Mouse (Mus musculus) urinary bladder, postnatal 14 days (tissue): ENCODE measurements around the gene Ostn.

Experiments used
- DNase-seq: peaks from one replicate; pipeline ENCODE4 v3.0.0; 2021; ENCODE audit warnings: low spot score

The Ostn gene

DNA sequence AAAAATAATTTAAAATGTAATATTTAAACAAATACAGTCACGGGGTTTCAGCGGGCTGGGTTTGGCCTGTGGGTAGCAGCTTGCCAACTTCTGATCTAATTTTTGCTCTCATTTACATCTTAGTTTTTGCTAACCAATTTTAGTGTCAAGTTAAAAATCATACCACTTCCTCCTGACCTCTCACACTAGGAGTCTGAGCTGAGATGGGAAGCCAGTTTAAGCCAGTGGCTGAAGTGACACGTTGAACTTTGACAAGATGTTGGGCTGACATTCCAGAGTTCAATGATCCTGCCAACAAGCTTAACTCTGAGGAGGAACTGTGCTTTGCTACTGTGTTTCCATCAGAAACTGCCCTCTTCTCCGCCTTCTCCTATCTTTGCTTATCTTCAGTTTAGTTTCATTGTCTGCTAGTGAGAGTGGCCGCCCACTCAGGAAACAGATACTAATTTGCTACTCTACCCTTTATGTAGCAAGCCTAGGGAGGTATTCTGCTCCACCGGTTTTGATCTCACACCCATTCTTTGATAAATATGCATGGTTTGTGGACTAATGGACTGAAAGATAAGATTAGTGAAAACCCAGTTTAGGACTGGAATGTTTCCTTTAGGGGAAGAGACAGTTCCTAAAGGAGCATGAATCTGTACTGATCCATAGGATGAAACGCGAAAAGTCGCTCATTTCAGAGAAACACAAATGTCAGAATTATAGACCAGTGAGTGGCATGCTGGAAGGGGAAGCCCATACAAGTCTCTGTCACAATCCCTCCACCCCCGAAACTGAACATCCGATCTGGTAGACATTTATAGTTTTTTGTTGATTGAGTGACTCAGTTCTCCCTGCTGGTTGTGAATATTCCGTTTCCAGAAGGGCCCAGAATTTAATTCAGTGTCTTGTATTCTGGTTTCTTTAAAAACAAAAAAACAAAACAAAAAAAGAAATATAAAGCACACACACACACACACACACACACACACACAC lies 80.6 kb downstream of the Ostn start:
- peak; percentile 4 for DNase-seq

DNA sequence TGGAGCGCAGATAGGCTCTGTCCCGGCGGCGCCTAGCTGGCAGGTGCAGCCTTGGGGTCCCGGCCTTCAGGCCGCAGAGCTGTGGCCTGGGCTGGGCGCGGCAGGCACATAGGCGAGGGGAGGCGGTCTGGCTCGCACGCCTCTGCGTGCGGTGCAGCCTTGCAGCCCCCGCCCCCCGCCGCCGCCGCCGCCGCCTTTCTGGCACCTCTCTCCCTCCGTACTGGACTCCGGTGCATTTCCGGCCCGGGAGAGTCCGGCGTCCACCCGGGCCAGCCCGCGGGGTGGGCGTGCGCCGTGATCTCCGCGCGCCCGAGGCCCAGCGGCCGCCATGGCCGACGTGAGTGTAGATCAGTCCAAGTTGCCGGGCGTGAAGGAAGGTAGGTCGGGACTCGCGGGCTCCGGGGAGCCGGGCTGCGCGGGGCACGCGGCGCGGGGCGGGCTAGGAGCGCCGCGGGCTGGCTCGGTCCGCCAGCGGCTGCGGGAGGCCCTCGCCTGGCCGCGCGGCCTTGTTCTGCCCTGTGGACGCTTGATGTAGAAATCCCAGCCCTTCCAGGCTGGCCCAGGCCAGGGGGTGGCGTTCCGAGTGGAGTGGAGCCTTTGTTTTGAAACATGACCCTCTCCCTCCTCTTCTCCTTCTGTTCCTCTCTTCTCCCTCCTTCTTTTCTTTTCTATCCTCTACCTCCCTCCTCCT lies 81.6 kb downstream of the Ostn start, which contains the start of gene Ccdc50:
TSS of gene Ccdc50 (plus strand) at position 109 of the 691 bp plus-strand sequence.
- DNase-seq, result peak; percentile 77

DNA sequence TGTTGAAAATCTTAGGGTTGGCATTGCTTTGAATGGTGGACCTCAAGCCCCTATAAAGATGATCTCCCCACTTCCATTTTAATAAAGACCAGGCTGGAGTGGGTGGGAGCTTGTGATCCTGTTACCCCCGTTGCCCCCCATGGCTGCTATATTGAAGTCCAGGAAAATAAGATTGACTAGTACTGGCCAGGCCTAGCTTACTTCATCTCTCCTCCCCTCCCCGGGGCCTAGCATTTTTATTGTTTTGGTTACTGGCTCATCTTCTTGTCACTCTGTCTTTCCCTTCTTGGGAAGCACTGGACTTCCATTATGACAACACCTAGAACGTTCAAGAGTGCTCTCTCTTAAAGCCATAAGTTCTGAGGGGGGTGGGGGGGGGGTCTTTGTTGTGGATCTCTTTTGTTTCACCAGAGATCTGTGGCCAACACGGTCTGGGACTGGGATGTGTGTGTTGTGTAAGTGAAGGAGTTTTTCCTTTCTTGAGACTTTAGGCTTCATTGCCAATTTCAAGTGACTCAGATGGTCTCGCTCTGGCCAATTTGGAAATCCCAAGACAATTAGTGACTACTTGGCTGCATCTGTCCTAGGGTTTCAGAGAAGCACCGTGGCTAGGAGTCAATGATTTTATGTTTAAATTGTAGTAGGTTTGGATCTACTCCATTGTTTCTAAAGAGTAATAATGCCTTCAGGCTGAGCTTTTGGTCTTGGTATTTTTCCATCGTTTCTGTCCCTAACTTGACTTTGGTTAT lies 82.4 kb downstream of the Ostn start:
- no peak for DNase-seq

DNA sequence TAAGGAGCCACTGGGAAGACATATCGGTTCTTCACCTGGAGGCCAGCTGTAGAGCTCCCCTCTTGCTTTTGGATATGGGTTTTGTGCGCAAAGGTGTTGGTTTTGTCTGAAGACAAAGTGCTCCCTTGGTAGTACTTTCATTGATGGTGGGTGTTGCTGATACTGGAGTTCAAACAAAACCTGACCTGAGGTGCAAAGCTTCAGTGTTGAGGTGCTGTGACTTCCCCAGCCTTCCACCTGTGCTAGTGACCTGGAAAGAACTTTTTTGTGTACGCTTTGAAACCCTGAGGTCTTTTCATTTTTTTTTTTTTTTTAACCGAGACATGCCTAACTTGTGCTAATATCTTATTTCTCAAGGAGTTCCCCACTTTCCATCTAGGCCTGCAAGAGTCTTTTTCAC lies 83.0 kb downstream of the Ostn start:
- DNase-seq, result no peak

DNA sequence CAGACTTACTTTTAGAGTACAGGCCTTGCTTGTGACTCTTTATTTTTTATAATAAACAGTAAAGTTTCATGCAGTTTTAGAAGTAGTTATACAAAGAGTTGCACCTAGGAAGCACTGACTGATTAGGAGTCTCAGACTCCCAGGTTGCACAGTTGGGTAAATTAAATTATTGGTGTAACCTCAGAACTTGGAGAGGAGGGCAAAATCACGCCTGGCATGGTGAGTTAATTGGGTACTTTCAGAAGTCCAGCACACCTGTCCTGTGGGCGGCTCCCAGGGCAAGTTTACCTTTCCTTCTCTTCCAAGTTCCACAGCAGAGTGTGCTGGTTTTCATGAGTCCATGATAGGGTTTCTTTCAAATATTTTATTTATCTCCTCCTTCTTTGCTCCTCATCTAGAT lies 84.6 kb downstream of the Ostn start:
- no peak for DNase-seq

DNA sequence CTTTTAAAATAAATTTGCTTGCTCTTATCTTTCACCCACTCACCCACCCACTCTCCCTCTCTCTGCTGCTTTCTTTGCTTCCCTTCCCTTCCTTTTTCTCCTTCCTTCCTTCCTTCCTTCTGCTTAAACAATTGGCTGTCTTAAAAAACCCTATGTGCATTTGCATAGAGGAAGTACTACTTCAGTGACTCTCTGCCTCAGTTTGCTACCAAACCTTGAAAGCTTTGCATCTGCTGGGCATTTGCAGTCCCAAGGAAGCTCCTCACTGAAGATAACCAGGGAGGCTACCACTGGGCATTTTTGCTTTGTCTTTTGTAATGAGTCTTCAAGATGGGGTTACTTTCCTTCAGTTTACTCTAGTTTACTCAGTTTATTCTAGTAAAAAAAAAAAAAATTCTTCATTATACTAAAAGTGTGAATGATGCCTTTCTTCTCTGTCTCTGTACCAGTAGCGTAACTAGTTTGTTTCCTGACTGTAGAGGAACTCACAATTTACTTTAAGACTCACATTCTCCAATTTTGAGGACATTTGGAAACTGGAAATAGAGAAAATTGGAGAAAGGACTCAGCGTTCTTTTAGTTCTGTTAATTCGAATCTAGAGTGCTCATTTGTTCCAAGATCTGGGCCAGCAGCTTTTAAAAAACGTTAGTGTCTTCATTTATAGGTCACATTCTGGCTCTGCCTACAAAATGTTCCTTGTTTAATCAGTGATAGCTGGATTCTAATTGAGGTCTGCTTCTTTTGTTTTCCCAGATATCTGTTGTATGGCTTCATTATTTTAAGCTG lies 88.2 kb downstream of the Ostn start:
- no peak for DNase-seq

DNA sequence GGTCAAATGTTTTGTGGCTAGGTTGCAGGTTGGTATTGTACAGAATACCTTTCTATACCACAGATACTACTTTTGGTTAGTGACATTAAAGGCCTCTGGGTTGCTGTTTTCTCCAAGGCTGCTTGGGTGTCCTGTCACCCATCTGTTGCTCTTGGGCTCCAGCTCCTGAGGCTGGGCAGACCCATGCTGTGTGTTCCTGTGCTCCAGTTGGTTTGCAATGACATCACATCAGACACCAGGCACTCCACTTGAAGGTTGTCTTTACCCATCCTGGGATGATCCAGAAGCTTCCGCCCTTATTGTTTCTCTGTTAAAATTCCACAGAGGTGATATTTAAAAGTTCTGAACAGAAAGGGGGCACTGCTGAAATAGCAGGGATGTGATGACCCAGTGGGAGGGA lies 89.7 kb downstream of the Ostn start:
- DNase-seq, result no peak

DNA sequence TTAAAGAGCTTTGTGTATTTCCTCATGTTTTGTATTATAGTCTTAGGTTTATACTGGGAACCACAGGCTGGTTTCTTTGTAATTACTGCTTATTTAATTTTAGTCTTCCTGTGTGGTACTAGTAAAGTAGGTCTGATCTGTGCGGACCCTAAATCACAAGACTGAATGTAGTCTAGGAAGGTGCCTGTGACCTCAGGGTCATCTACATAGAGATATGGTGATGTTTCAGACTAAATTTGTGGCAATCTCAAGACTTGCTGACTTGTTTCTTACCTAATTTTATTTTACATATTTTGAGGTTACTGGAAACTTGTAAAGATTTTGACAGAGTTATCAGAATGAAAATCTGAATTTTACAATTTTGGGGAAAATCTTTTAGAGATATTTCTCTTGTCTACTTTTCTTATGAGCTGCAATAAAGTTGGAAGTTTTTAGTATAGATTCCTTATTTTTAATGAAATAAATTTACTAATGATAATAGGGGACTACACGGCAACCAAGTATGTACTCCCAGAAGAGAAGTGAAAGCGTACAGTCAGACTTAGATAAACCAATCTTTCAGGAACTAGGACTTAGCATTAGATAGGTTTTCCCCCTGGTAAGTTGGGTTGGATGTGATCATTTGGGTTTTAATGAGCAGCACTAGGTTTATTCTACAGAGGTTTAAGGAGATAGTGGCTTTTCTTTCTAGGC lies 91.9 kb downstream of the Ostn start:
- DNase-seq, result no peak

DNA sequence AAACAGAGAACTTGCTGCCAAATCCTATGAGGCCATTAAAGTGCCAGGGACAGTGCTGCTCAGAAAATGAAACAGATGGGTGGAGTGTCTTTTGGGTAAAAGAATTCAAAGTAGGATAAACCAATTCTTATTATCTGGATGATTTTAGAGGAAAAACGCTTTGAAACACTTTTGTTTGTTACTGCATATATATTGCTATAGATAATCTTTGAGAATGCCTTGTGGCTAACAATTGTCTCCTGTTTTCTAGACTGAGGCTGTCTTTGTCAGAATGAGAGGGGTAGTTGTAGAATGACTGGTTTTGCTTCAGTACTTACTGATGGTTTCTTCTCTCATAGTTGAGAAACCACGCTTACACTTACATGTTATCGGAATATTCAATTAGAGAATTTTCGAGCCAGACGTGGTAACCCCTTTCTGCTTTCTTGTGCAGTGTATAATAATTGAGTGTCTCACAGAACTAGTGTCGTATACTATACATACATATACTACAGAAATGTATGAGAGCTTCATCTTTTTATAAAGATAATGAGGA lies 92.5 kb downstream of the Ostn start:
- DNase-seq, result no peak
